Mouse (Mus musculus) embryo, embryonic 11.5 days (tissue): ENCODE data around the gene Zmym1.
A peak's percentile ranks its signal among the peaks of the same experiment; 100 is the strongest.
"Not testable (repeated sequence)": the region's sequence is repeated elsewhere in the genome, so short reads cannot be mapped to it uniquely, and the experiment has no call there.

Experiments used
- DNase-seq: peaks from one replicate; pipeline ENCODE4 v3.0.0-alpha.2; 2012; ENCODE audit warnings: low read depth, low spot score

The Zmym1 gene

DNA sequence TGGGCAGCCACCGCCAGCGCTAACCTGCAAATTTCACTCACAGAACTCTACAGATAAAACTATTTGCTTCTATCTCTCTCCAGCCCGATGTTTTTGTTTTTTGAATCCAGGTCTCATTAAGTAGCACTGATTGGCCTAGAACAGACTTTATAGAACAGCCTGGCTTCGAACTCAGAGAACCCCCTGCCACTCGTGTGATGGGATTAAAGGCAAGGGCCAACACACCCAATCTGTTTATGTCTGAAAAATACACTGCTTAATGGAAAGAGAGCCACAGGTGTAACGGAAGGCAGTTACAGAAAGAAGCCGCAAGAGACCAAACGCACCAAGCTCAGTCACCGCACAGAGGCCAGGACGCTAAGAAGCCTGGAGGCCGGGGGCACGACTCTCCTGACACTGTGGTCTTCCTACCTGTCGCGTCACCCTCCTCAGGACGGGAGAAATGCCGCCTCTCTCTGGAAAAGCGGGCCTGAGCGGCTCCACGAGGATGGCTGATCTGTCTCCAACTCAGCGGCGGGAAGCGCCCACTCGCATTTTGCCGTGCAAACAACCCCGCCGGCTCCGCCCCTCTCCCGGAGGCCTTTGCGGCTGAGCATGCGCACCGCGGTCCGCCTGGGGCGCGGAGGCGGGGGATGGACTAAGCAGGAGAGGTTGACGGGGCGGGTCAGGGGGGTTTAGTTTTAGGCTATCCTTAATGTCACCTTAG, at the start of gene Zmym1:
Gene Zmym1, minus strand, starts transcription at position 568 of the 706 bp plus-strand sequence.
- DNase-seq, result peak; percentile 81

DNA sequence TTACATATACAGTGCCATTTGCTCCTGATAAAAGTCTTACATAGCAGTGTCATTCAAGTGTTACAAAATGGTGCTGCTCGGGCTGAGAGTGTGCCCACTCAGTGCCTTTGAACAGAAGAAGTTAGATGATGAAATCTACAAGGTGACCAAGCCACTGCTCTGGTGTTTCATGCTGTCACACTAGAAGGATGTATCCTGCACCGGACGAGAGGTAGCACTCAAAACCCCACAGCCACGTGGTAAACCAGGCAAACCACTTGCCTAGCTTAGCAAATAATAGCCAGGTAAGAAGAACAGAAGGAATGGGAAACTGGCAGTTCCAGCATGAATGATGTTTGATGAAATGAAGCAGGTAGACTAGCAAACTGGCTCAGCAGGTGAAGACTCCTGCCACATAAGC, 49.6 kb upstream of the Zmym1 start:
- DNase-seq, result no peak

DNA sequence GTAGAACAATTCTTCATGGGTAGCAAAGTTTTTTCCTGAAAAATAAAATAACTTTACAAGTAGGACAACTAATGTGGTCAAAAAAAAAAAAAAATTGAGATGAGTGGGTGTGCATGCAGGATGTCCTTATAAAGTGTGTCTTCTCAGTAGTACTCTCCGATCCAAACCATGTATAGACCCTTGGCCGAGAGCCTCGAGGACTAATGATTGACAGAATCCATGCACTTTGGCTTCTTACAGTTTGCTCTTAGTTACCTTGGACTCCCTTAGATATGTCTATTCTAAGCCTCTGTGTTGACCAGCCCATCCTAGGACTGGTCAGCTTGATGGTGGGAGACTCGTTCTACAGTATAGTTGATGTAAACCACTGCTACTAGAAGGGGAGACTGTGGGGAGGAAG, 46.6 kb upstream of the Zmym1 start:
- DNase-seq, result no peak

DNA sequence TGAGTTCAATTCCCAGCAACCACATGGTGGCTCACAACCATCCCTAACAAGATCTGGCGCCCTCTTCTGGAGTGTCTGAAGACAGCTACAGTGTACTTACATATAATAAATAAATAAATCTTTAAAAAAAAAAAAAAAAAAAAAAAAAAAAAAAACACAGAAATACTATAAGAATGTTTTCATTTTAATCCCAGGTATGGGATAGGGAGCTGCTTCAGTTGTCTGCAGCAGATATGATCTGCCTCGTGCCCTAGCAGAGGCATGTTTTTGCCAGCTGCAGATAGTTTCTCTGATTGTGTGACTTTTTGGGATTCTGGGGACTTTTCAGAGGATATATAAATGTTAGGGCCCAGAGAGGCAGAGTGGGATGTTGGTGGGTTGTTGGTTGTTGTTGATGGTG, 38.6 kb upstream of the Zmym1 start:
- DNase-seq, result not testable (repeated sequence)

DNA sequence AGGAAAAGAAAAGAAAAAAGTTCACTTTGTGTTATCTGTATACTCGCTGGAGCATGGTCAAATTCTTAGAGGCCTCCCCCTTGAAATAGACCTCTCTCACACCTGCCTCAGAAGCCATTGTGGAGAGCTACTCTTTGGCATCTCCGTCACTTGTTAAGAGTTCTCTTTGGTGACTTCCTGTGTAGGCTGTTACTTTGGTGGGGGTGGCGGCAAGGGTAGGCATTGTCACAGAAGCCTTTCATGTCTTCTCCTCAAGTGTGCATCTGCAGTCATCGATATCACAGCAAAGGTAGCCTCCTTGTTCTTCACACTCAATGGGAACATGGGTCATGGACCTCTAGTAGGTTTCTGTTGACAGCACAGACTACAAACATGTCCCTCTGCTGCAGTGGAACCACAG, 34.1 kb upstream of the Zmym1 start:
- no peak for DNase-seq

DNA sequence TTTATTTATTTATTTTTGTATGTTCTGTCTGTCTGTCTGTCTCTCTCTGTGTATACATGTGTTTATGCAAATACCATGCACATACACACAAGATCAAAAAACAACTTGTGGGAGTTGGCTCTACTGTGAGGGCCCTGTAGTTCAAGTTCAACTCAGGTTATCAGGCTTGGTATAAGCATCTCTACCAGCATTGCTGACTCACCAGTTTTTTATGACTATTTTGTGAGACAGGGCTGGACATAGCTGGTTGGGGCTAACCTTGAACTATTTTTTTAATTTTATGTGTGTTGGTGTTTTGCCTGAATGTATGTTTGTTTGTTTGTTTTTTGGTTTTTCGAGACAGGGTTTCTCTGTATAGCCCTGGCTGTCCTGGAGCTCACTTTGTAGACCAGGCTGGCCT, 30.2 kb upstream of the Zmym1 start:
- no peak for DNase-seq

DNA sequence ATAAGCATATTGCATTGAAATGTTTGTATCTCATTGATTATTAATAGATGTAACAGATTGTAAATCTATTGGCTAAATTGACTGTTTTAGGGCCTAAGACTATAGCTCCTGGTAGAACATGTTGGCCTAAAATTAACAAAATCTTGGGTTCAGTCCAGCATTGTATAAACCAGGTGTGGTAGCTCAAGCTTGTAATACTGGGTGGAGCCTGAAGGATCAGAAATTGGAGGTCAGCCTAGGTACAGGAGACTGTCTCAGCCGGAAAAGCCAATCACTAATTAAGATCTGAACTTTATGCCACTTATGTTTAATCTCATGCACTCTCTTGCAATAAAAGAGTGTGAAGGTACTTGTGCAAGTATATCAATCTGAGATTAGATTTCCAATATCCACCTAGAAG, 24.8 kb upstream of the Zmym1 start:
- DNase-seq, result no peak

DNA sequence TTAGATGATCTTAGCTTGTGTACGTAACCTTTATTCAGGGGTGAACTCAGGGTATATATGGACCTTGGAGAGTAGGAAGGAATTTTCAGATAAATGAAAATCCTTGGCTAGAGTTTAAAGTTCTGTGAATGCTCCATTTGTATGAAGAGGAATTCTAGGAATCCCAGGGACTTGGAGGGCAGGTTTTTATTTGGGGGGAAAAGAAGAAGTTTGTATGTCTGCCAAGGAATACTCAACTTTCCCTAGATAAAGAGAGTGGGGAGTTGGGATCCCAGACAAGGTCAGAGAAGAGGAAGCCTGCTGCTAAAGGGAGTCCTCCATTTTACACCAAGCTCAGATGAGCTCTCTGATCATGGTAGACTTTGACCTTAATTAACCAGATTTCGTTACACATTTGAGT, 22.2 kb upstream of the Zmym1 start:
- no peak for DNase-seq

DNA sequence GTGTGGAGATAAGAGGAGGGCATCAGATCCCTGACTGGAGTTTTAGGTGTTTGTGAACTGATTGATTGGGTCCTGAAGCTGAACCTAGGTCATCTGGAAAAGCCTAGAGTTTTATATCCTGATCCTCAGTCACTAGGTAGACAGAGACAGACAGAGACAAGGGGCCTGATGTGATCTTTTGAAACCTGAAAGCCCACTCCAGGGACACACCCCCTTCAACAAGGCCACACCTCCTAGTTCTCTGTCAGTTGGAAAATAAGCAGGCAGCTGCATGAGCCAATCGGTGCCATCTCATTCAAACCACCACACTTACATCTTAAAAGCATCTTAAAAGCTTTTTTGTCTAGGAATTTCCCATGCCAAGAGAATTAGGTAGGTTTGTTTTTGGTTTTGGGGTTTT, 19.9 kb upstream of the Zmym1 start:
- DNase-seq, result no peak

DNA sequence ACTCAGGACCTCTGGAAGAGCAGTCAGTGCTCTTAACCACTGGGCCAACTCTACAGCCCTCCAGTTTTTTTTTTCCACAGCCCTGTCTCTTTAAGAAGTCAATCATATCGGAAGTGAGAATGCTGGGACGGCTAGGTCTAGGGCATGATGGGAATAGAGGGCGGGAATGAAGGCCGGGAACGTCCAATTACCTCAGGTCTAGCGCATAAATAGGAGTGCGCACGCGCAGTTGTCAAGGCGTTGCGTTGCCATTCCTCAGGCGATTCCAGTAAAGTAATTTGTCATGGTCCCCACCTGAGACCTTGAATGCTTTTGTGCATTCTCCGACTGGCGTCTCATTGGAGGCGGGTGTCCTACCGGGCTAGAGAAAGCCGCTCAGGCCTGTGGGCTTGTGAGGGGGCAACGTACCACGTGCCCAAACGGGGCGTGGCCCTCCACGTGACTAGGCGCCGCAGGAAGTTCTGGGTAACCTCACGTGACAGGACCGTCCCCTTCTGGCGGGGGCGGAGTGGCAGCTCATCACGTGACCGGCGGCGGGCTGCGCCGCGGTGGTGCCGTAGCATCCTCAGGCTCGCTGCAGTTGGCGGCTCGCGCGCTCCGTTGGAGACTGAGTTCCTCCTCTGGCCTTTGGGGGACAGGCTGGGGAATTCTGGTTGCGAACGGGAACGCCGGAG, 16.1 kb upstream of the Zmym1 start, which contains the start of gene Zmym6:
Gene Zmym6, plus strand, starts transcription at position 509 of the 674 bp plus-strand sequence.
- DNase-seq, result peak; percentile 93

DNA sequence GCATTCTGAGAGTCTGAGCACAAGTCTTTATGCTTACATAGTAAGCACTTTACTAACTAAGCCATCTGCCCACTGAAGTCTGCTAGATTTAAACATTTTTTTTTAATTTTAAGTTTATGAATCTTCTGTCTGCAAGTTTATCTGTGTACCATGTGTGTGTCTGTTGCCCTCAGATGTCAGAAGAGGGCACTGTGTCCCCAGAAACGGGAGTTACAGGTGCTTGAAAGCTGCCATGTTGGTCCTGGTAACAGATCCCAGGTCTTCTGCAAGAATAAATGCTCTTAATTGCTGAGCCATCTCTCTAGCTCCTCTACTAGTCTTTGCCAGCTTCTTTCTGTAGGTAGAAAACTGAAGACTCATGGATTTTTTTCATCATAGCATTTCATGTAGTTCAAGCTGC, 14.0 kb upstream of the Zmym1 start:
- no peak for DNase-seq

DNA sequence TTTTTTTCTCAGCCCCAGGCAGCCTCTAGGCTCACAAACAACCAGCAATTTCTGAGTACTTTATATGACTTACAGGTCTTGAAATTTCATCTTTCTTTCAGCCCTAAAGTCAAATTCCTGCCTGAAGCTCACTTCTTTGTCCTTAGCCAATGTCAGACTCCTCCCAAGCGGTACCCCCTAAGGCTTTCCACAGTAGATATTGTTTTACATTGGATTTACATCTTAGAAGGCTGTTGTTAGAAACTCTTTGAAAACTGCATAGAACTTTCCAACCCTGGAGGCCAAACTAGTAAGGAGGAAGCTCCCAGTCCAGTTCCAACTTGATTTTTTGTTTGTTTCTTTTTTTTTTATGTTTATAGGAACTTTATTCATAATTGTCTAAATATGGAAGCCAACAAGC, 3.1 kb upstream of the Zmym1 start:
- DNase-seq, result no peak

DNA sequence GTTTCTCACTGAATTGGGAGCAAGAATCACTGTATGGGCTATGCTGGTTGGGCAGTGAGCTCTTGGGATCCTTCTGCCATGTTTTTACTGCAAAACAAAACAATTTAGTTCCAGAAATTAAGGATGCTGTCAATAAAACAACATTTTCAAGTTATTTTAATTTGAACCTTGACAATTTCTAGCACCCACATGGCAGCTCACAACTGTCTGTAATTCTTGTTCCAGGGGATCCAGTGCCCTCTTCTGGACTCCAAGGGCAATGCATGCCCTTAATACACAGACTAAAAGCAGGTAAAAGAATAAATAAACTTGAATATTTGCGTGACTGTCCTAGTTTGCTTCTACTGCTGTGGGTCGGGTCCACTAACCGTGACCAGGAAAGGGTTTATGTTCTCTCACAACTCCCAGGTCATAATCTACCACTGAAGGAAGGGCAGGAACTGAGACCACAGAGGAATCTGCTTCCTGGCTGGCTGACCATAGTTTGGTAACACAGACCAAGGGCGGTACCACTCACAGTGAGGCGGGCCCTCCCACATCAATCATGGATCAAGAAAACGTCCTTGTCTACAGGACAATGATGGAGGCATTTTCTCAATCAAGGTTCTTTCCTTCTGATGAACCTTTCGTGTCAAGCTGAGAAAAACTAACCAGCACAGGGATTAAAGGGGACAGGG, 6.3 kb downstream of the Zmym1 start:
- no peak for DNase-seq

DNA sequence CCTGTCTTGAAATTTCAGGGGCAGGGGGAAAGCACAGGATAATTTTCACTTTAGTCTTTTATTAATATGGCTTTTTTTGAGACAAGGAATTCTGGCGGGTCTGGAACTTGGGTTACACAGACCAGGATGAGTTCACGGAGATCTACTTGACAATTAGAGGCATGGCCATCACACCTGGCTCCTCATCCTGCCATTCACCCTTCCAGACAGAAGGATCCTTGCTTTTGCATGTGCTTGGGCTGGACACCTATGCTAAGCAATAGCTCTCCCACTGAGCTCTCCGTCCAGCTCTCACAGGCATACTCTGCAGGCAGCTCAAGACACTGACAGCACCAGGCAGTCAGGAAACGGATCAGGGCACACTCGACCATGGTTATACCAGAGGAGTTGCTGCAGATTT, 7.9 kb downstream of the Zmym1 start:
- no peak for DNase-seq

DNA sequence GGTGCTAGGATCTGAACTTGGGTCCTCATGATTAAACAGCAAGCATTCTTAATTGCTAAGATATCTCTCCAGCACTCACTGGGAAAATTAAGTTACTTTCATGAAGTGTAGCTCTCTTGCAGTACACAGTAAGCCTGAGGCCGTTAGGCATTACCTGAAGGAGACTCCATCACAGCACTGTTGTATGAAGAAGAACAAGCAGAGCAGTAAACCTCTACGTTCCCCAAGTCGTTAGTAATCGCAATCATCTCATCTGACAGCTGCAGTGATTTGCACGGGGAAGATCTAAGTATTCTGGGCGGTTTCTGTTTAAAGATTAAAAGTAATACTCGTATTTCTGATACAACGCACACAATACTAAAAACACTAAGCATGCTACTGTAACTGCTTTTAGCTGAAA, 9.8 kb downstream of the Zmym1 start:
- DNase-seq, result no peak

DNA sequence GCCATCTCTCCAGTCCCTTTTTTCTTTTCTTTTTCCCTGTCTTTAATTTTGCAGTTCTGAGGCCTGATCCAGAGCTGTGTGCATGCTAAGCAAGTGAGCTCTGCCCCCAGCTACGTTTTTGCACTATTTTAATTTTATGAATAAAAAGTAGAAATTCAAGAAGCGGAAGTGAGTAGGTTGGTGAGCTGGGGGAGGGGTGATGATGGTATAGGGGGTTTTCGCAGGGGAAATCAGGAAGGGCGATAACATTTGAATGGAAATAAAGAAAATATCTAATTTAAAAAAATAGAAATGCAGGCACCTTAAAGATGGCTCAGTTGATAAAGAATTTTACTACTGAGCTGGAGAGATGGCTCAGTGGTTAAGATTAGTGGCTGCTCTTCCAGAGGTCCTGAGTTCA, 17.4 kb downstream of the Zmym1 start:
- DNase-seq, result no peak

DNA sequence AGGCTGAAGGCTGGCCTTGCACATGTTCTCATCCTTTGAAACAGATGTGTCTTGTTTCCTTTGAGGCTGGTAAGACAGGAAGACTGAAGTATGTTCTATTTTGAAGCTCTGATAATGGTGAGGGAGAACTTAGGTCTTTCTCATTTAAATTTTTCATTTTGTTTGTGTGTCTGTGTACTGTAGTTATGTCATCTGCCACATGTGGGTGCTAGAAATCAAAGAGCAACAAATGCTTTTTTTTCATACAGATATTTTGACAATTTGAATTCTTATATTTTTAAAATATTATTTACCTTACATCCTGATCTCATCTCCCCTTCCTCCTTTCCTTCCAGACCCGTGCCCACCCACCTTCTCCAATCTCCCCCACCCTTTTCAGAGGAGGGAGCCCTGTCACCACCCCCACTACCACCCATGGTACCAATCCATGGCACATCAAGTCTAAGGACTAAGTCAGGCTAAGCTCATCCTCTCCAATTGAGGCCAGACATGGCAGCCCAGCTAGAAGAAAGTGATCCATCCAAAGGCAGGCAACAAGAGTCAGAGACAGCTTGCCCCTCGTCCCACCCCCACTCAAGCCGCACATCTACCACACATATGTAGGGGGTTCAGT, 21.0 kb downstream of the Zmym1 start:
- no peak for DNase-seq

DNA sequence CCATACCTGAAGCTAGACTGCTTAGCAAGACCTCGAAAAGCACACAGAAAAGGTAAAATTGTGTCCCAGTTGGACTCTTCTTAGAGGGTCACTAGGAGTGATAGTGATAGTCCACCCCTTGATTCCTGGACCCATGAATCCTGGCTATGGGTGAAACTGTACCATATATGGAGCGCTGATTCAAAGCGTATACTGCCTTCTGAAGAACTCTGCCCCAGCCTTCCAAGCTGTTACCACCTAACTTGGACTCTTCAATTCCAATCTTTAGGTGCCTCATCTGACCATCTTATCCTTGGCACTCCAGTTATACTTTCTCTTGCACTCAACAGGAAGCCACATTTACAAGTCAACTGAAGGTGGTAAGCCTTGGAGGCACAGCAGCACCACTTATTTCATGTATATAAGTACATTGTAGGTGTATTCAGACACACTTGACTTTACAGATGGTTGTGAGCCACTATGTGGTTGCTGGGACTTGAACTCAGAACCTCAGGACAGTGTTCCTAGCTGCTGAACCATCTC, 22.1 kb downstream of the Zmym1 start:
- no peak for DNase-seq

DNA sequence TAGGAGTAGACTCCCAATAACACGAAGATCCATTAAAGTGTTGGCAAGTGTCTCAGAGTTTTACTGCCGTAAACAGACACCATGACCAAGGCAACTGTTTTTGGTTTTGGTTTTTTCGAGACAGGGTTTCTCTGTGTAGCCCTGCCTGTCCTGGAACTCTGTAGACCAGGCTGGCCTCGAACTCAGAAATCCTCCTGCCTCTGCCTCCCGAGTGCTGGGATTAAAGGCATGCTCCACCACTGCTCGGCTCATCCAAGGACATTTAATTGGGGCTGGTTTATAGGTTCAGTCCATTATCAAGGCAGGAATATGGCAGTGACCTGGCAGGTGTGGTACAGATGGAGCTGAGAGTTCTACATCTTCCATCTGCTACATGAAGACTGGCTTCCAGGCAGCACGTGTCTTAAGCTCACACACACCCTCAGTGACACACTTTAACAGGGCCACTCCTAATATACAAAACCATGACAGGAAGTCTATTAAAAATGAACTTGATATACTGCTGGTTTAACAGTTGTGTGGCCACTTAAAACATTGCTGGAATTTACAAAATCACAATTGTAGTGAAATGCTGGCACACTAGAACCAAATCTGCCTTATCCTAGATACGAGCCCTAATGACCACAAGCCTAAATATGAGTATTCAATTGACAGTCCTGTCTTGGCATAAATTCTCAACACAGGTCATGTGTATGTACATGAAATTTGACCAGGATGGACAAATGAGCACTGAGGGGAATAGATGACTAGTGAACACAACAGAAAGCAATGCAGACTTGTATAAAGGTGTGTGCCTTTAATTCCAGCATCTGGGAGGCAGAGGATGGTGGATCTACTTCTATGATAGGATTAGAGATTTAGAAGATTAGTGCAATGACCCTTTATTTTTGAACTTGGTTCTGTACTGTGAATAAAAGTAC, 22.8 kb downstream of the Zmym1 start:
- no peak for DNase-seq

DNA sequence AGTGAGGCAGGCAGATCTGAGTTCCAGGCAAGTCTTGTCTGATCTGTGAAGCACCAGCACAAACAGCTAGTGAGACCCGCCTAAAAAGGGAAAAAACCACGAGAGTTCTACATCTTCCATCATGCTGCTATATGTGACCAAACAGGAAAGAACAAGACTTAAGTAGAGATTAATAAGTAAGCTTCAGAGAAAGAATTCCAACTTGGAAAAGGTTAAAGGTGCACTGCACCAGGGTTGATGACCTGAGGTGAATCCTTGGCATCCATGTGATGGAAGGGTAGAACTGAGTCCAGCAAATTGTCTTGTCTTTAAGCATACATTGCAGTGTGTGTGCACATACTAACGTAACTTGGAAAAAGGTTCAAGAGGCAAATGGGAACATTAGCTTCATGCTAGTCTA, 23.8 kb downstream of the Zmym1 start:
- no peak for DNase-seq
